Mouse (Mus musculus) heart, adult 2 months (tissue): Measurements from ENCODE around the gene Mfrp. TPM values are rescaled to one million over a fixed set of nuclear protein-coding genes. Genes with fewer than 3 reads are reported as not detected.

ENCODE experiments used
- DNase-seq, 2 experiments: peaks; one replicate each; pipeline ENCODE4 v3.0.0; 2021
- H3K27ac ChIP-seq: fragments of 200-600 bp; 2 replicates; pipeline ENCODE4 v1.8.1; 2022
- H3K27me3 ChIP-seq: fragments of 200-500 bp; 2 replicates; pipeline ENCODE4 v1.6.1; 2012; ENCODE audit warnings: mild to moderate bottlenecking, low read length, inconsistent platforms, mixed read lengths; ENCODE audit not compliant: control insufficient read depth, insufficient read depth
- H3K36me3 ChIP-seq: fragments of 200-500 bp; 2 replicates; pipeline ENCODE4 v1.6.1; 2012; ENCODE audit warnings: low read length, inconsistent platforms; ENCODE audit not compliant: control insufficient read depth, insufficient read depth
- H3K4me1 ChIP-seq: fragments of 200-500 bp; 2 replicates; pipeline ENCODE4 v1.6.1; 2011; ENCODE audit warnings: low read length; ENCODE audit not compliant: control insufficient read depth, insufficient read depth
- H3K4me3 ChIP-seq: fragments of 200-600 bp; 2 replicates; pipeline ENCODE4 v1.8.1; 2022
- H3K79me2 ChIP-seq: fragments of 200-500 bp; replicated peaks from 2 replicates; pipeline ENCODE4 v1.6.1; 2012; ENCODE audit warnings: mild to moderate bottlenecking, inconsistent platforms, low read length, moderate library complexity, mixed read lengths; ENCODE audit not compliant: control insufficient read depth, insufficient read depth
- H3K9ac ChIP-seq: fragments of 200-500 bp; 2 replicates; pipeline ENCODE4 v1.6.1; 2012; ENCODE audit warnings: low read depth, mild to moderate bottlenecking, control low read depth, inconsistent platforms, low read length, mixed read lengths
- CTCF ChIP-seq: fragments of 200-600 bp; IDR thresholded peaks from 2 replicates; pipeline ENCODE4 v1.8.1; 2022; ENCODE audit warnings: antibody characterized with exemption, mild to moderate bottlenecking, moderate library complexity
- EP300 ChIP-seq: fragments of 200-500 bp; IDR thresholded peaks from 2 replicates; pipeline ENCODE4 v1.6.1; 2011; ENCODE audit warnings: low read depth, low read length, control low read depth; ENCODE audit not compliant: insufficient read depth
- POLR2A ChIP-seq: fragments of 200-500 bp; IDR thresholded peaks from 2 replicates; pipeline ENCODE4 v1.6.1; 2011; ENCODE audit warnings: mild to moderate bottlenecking, low read depth, low read length, control low read depth; ENCODE audit not compliant: insufficient read depth
- WGBS: fragments of 180-500 bp; shearing (Covaris S2); methylation state at CpG from one replicate; pipeline ENCODE4 v1.1.7; 2018; 5-methylcytosine and 5-hydroxymethylcytosine counted together
- intact Hi-C: fragments of 180-260 bp; cut with DNase I; formaldehyde crosslinking; loops from one replicate; pipeline ENCODE4 v1.15.1; 2025
- polyA plus RNA-seq: library from polyadenylated mRNA; depleted of rRNA; stranded (reverse); fragments of >200 nt; gene quantifications from 2 replicates; pipeline ENCODE4 v1.2.3, GENCODE M21; 2012
- total RNA-seq, 2 experiments: library from RNA; stranded (reverse); gene quantifications; 2 replicates each; pipeline ENCODE4 v1.2.3; 2021

Mfrp gene
- total and polyA plus RNA-seq, 3 experiments = 0.04 to 0.05 TPM; not detected in 1

DNA sequence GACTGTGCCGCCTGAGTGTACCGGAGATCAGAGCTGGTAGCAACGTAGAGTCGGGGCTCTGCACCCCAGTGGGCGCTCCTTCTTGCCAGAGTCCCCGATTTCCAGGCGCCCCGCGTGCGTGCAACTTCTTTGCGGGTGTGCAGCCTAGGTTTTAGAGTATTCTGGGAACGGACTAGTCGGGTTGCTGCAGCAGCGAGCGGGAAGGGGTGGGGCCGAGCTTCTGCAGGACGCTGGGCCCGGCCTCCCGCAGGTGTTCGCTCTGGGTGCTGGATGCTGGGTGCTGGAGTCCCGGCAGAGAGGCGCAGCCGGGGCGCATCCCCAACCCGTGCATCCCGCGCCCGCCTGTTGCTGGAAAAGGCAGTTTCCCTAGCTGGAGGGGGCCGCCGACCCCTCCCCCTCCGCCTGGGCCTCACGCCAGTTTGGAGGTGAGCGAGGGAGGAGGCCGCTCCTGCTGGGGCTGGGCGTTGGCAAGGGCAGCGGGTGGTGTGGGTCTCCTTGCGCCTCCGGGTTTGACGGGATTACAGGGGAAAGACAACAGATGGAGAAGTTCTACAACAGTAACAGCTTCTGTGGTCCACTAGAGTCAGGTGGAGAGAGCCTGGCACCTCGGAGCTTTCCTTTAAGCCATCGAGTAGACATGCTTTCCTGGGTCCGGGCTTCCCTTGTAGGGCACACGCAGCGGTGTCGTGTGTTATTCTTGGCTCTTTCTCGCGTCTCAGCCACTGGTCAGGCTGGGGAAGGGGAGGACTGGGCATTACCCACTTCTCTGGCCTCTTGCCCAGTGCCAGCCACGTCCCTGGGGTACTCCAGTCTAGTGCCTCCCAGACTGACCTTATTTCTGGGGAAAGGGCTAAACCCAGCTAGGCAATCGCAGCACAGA is 33.6 kb downstream of the Mfrp start:
- intact Hi-C loops = no loop called here
- Histone ChIP-seq H3K36me3 (no peaks in the 10 kb centered on the region), H3K4me3 (peak overlapping the region; percentile 71), H3K79me2 (no peaks in the 10 kb centered on the region), H3K4me1 (peaks cover 6% of the 10 kb centered on the region; the same call in 1 of the 2 replicates), H3K27ac (peak overlapping the region; percentile 99), H3K27me3 (no peaks in the 10 kb centered on the region), H3K9ac (peak overlapping the region; percentile 60)
- 1% methylated on average over 49 of the region's 49 CpGs for WGBS
- peak; percentile 71 to 74 for DNase-seq
- no peak for TF ChIP-seq POLR2A
- no peak for TF ChIP-seq CTCF
- no peak for TF ChIP-seq EP300

DNA sequence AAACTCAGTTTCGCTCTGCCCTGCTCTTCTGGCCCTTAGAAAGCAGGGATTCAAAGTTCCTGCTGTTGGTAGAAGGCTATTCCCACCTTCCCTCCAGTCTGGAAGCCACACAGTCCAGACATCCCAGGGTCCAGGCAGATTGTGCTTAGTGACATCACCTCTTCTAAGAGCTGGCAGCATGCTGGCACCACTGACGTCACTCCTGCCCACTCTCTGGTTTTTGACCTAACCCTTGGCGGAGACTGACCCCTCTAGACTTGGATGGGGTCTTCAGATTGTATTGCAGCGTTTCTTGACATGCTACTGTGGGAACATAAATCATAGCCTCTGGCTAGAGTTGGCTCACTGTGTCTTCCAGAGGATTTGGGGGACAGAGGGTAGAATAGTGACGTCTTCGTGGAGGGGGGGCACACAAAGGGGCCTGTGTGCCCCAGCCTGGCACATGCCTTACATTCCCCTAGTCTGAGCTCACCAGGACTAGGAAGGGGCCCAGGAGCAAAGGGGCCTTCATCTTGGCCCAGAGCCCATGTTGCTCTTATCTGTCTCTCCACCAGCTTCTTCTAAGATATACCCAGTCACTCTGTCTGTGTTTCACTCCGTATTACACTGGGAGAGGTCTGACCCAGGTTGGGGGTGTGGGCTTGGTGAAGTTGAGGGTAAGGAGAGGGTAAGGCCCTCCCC is 34.3 kb downstream of the Mfrp start:
- Histone ChIP-seq H3K27me3 (no peaks in the 10 kb centered on the region), H3K79me2 (no peaks in the 10 kb centered on the region), H3K36me3 (no peaks in the 10 kb centered on the region), H3K9ac (peak overlapping the region; percentile 60), H3K27ac (peak overlapping the region; percentile 99), H3K4me1 (peaks cover 3% of the 10 kb centered on the region; the same call in 1 of the 2 replicates), H3K4me3 (peak overlapping the region; percentile 71)
- intact Hi-C loops = no loop called here
- WGBS = 32% methylated on average over 7 of the region's 7 CpGs
- TF ChIP-seq CTCF = no peak
- no peak for TF ChIP-seq EP300
- TF ChIP-seq POLR2A = no peak
- DNase-seq = no peak

DNA sequence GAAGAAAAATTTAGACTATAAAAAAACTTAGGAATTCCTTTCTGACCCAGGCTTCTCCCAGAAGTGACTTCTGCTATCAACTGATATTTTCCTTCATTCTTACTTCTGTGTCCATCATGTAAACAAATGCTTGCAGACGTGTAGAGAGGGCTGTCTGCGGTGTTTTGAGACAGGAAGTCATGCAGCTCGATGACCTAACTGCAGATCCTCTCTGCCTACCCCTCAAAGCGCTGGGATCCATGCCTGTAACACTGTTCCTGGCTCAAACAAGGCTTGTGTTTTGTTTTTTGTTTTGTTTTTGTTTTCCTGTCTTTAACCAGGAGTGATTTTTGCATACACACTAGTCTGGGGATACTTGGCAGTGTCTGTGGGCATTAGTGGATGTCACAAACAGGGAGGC is 36.3 kb downstream of the Mfrp start:
- Histone ChIP-seq H3K9ac (no peak overlapping the region), H3K36me3 (no peaks in the 10 kb centered on the region), H3K4me1 (peaks cover 3% of the 10 kb centered on the region; the same call in 1 of the 2 replicates), H3K4me3 (no peak overlapping the region), H3K27ac (no peak overlapping the region), H3K27me3 (no peaks in the 10 kb centered on the region), H3K79me2 (no peaks in the 10 kb centered on the region)
- no peak for DNase-seq
- 31% methylated on average over 4 of the region's 4 CpGs for WGBS
- intact Hi-C loops = no loop called here
- TF ChIP-seq CTCF (no peak), POLR2A (no peak), EP300 (no peak)

DNA sequence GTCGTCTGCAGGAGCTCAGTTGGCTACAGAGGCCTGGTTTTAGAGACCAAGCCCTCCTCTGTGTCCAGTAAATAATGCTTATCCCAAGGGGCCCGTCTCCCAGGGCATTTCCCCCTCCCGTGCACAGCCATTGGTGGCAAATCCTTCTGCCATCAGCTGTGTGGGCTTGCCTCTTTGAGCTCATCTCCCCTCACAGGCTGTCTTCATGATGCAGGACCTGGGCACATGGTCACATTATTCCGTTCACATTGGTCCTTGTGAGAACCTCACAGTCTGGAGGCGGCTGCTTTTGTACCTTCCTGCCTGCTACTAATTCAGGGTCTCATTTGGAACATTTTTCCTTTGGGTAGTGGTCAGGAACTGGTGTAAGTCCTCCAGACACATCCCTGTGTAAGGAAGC is 40.4 kb downstream of the Mfrp start:
- H3K27ac ChIP-seq = no peak overlapping the region
- WGBS = 54% methylated on average over 5 of the region's 5 CpGs
- H3K79me2 ChIP-seq = no peaks in the 10 kb centered on the region
- H3K9ac ChIP-seq = no peak overlapping the region
- H3K36me3 ChIP-seq = no peaks in the 10 kb centered on the region
- DNase-seq = no peak
- intact Hi-C loops = no loop called here
- no peak for TF ChIP-seq POLR2A
- no peak for TF ChIP-seq CTCF
- no peak for TF ChIP-seq EP300
- H3K4me3 ChIP-seq = no peak overlapping the region
- no peaks in the 10 kb centered on the region for H3K27me3 ChIP-seq
- peaks cover 3% of the 10 kb centered on the region; the same call in 1 of the 2 replicates for H3K4me1 ChIP-seq

DNA sequence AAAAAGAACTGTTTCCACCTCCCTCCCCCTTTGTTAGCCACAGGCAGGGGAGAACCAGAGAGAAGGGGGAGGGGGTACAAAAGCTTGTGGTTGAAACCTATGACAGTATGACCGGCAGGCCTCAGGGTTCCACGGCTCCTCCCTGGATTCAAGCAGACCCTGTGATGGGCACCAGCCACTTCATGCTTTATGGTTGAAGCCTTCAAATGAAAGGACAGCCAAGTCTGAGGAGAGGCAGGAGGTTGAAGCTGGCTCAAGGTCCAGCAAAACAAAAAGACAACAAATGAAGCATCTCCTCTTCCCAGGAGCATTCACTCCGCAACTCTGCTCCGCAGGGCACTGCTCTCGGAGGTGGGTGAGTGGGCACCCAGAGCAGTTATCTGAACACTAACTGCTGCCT is 41.9 kb downstream of the Mfrp start:
- Histone ChIP-seq H3K79me2 (no peaks in the 10 kb centered on the region), H3K27ac (peak overlapping the region; percentile 26; the same call in 1 of the 2 replicates), H3K9ac (no peak overlapping the region), H3K36me3 (peaks cover 9% of the 10 kb centered on the region), H3K4me1 (peaks cover 3% of the 10 kb centered on the region), H3K4me3 (no peak overlapping the region), H3K27me3 (no peaks in the 10 kb centered on the region)
- intact Hi-C loops = no loop called here
- TF ChIP-seq POLR2A = no peak
- TF ChIP-seq EP300 = no peak
- no peak for TF ChIP-seq CTCF
- DNase-seq = no peak
- 72% methylated on average over 5 of the region's 5 CpGs for WGBS
